Mouse (Mus musculus) intestine, postnatal 0 days (tissue): Measurements from ENCODE around the gene Ltbp3. TPM values are rescaled to one million over a fixed set of nuclear protein-coding genes. Genes with fewer than 3 reads are reported as not detected.

Source experiments
- ATAC-seq: fragments of 200-750 bp; cut with Nextera tagmentation; 2 replicates; pipeline ENCODE4 v1.8.0; 2017; ENCODE audit warnings: mild to moderate bottlenecking, moderate TSS enrichment, moderate library complexity
- H3K27ac ChIP-seq: fragments of 300-500 bp; sonication (generic); 2 replicates; pipeline ENCODE4 v1.5.1; 2014; ENCODE audit warnings: mild to moderate bottlenecking, low read depth, low read length, moderate library complexity
- H3K27me3 ChIP-seq: fragments of 300-500 bp; sonication (generic); replicated peaks from 2 replicates; pipeline ENCODE4 v1.6.1; 2014; ENCODE audit warnings: low read length, mixed read lengths; ENCODE audit not compliant: control insufficient read depth, insufficient read depth
- H3K36me3 ChIP-seq: fragments of 300-500 bp; sonication (generic); 2 replicates; pipeline ENCODE4 v1.6.1; 2014; ENCODE audit warnings: mild to moderate bottlenecking, moderate library complexity; ENCODE audit not compliant: control insufficient read depth, insufficient read depth
- H3K4me1 ChIP-seq: fragments of 300-500 bp; sonication (generic); replicated peaks from 2 replicates; pipeline ENCODE4 v1.6.1; 2014; ENCODE audit warnings: antibody characterized with exemption, low read length, mixed read lengths; ENCODE audit not compliant: control insufficient read depth, insufficient read depth
- H3K4me2 ChIP-seq: fragments of 300-500 bp; sonication (generic); replicated peaks from 2 replicates; pipeline ENCODE4 v1.6.1; 2014; ENCODE audit warnings: low read depth, mild to moderate bottlenecking, moderate library complexity
- H3K4me3 ChIP-seq: fragments of 300-500 bp; sonication (generic); 2 replicates; pipeline ENCODE4 v1.5.1; 2014; ENCODE audit warnings: low read depth, low read length
- H3K9ac ChIP-seq: fragments of 300-500 bp; sonication (generic); 2 replicates; pipeline ENCODE4 v1.6.1; 2014; ENCODE audit warnings: mild to moderate bottlenecking, low read depth, low read length
- H3K9me3 ChIP-seq: fragments of 300-500 bp; sonication (generic); 2 replicates; pipeline ENCODE4 v1.6.1; 2016; ENCODE audit warnings: mixed run types; ENCODE audit not compliant: control insufficient read depth
- CTCF ChIP-seq: sonication (generic); IDR thresholded peaks from 2 replicates; pipeline ENCODE4 v1.5.1; 2016; ENCODE audit warnings: low read depth, mild to moderate bottlenecking, control low read depth, antibody characterized with exemption, moderate library complexity
- WGBS: fragments of 180-500 bp; shearing (Covaris S2); extraction: QIAGEN DNeasy Blood & Tissue Kit; methylation state at CpG from one replicate; pipeline ENCODE4 v1.1.7; 2014; 5-methylcytosine and 5-hydroxymethylcytosine counted together
- polyA plus RNA-seq: library from polyadenylated mRNA; unstranded; fragments of >200 nt; fragmentation: Nextera tagmentation; extraction: Ambion mirVana; gene quantifications from 2 replicates; pipeline ENCODE4 v1.2.1, GENCODE M21; 2015

Gene Ltbp3
- polyA plus RNA-seq, 1 experiment from 2014 or later = 11.9 TPM

DNA sequence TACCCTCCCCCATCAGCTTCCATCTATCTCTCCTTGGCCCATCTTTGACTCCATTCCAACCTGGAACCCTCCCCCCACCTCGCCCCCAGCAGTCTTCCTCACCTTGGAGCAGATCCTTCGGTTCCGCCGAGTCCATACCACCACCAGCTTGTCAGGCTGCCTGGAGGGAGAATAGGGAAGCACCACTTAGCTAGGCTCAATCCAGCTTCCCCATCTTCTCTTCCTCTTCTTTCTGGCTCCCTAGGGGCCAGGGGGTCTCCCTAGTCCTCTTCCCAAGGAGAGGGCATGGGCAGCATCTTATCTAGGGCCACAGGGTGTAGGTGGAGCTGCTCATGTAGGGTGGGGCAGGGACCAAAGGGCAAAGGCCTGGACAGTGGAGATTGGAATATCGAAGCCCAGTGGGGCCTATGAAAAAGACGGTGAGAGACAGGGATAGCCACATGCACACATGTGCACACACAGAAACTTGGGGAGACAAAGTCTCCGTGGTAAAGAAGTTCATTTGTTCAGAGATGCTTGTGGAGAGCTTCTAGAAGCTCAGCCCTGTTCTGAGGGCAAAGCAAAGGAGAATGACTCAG lies 17.8 kb upstream of the Ltbp3 start:
- Histone ChIP-seq H3K9ac (no peak overlapping the region), H3K9me3 (no peaks in the 10 kb centered on the region), H3K36me3 (peaks cover 46% of the 10 kb centered on the region), H3K27me3 (no peaks in the 10 kb centered on the region), H3K4me1 (peaks cover 5% of the 10 kb centered on the region; the same call in 1 of the 2 replicates), H3K4me2 (peak overlapping the region; percentile 69), H3K4me3 (no peak overlapping the region), H3K27ac (peak overlapping the region; percentile 55)
- WGBS = 63% methylated on average over 7 of the region's 7 CpGs
- TF ChIP-seq CTCF = no peak
- no peak for ATAC-seq

DNA sequence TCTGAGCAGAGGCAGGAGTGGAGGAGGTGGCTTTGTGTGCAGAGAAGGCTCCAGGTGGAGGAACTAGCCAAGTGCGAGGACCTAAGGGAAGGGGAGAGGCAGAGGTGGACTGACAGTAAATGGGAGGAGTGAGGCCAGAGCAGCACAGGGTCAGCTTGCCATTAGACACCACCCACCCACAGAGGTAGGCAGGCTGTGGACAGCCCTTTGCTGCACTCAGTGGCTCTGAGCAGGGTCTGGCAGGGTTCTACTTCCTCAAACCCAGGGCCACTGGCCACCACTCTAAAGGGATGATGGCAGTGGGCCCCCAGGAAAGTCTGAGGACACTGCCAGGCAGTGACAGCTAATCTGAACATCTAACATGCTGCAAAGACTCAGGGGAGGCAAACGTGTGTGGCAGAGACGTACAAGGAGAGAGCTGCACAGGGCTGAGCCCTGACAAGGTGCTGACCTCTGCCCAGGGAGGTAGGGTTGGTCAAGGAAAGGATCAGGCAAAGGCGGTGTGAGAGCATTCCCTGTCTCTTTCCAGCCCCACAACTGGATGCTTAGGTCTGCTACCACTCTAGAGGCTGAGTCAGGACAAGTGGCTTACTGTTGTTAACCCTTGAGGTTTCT lies 16.7 kb upstream of the Ltbp3 start:
- Histone ChIP-seq H3K4me2 (peak overlapping the region; percentile 69), H3K4me3 (peak overlapping the region; percentile 50), H3K27me3 (no peaks in the 10 kb centered on the region), H3K4me1 (peaks cover 14% of the 10 kb centered on the region), H3K36me3 (peaks cover 38% of the 10 kb centered on the region), H3K9me3 (no peaks in the 10 kb centered on the region), H3K9ac (no peak overlapping the region), H3K27ac (peak overlapping the region; percentile 84)
- no peak for TF ChIP-seq CTCF
- WGBS = 35% methylated on average over 4 of the region's 4 CpGs
- ATAC-seq = peak; percentile 4

DNA sequence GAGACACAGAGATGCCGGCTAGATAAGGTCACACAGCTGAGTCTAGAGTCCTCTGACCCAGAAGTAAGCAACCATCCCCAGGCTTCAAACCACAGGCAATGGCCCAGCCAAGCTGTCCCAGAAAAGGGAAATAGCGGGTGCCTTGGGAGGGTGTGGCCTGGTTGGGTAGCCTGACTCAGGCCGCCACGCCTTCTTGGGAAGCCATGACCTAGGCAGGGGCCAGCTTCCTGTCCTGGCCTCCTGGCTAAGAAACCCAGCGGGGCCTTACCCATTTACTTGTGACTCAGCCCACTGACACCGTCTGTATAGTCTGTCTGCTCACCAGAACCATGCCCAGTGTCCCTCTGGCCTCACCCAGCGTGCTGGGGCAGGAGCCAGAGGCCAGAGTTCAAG lies 16.2 kb upstream of the Ltbp3 start:
- TF ChIP-seq CTCF = no peak
- H3K4me3 ChIP-seq = peak overlapping the region; percentile 50
- no peaks in the 10 kb centered on the region for H3K9me3 ChIP-seq
- H3K27me3 ChIP-seq = no peaks in the 10 kb centered on the region
- peak overlapping the region; percentile 84 for H3K27ac ChIP-seq
- WGBS = 18% methylated on average over 7 of the region's 7 CpGs
- peak overlapping the region; percentile 47; the same call in 1 of the 2 replicates for H3K9ac ChIP-seq
- peak overlapping the region; percentile 69 for H3K4me2 ChIP-seq
- peak; percentile 77 for ATAC-seq
- peaks cover 14% of the 10 kb centered on the region for H3K4me1 ChIP-seq
- H3K36me3 ChIP-seq = peaks cover 33% of the 10 kb centered on the region

GRCm38 (mm10) chr19:5725029-5725707 lies 15.5 kb upstream of the Ltbp3 start:
- peak overlapping the region; percentile 84 for H3K27ac ChIP-seq
- peak overlapping the region; percentile 50 for H3K4me3 ChIP-seq
- peaks cover 27% of the 10 kb centered on the region for H3K36me3 ChIP-seq
- peaks cover 14% of the 10 kb centered on the region for H3K4me1 ChIP-seq
- H3K27me3 ChIP-seq = no peaks in the 10 kb centered on the region
- no peaks in the 10 kb centered on the region for H3K9me3 ChIP-seq
- H3K4me2 ChIP-seq = peak overlapping the region; percentile 69
- peak overlapping the region; percentile 47 for H3K9ac ChIP-seq
- 50% methylated on average over 12 of the region's 12 CpGs for WGBS
- 0 out of 2 replicates have a peak, but pooled peaks have one; percentile 1 for ATAC-seq
- no peak for TF ChIP-seq CTCF

GRCm38 (mm10) chr19:5725767-5726515 lies 14.8 kb upstream of the Ltbp3 start, which contains the start of gene Ehbp1l1:
Gene Ehbp1l1 (minus strand): TSS chr19:5726317.
- Histone ChIP-seq H3K36me3 (peaks cover 19% of the 10 kb centered on the region), H3K27ac (peak within 1 kb of the TSS; percentile 84), H3K4me3 (peak within 1 kb of the TSS; percentile 50), H3K27me3 (no peaks in the 10 kb centered on the region), H3K4me2 (peak within 1 kb of the TSS; percentile 95), H3K9ac (peak within 1 kb of the TSS; percentile 47), H3K9me3 (no peaks in the 10 kb centered on the region), H3K4me1 (peaks cover 14% of the 10 kb centered on the region)
- peak; percentile 31; the same call in 1 of the 2 replicates for ATAC-seq
- TF ChIP-seq CTCF = 0 out of 2 replicates have a peak, but pooled peaks have one; percentile 19
- 7% methylated on average over 48 of the region's 49 CpGs for WGBS
